Mouse (Mus musculus): ENCODE measurements around the gene Gon7.

Gene Gon7

GRCm38 (mm10) chr12:102757689-102758402 is at the start of gene Gon7, which contains the start of the genes Gm28051 and Ubr7:
Gon7 (minus strand) TSS chr12:102757803.
Gm28051 (minus strand) TSS chr12:102757765.
Ubr7 (plus strand) TSS chr12:102757967.
- DNase-seq (ENCODE audit: low spot score): peak; percentile 97

GRCm38 (mm10) chr12:102799528-102799927 is 41.9 kb upstream of the Gon7 start:
- no peak for DNase-seq (ENCODE audit: low spot score)

DNA sequence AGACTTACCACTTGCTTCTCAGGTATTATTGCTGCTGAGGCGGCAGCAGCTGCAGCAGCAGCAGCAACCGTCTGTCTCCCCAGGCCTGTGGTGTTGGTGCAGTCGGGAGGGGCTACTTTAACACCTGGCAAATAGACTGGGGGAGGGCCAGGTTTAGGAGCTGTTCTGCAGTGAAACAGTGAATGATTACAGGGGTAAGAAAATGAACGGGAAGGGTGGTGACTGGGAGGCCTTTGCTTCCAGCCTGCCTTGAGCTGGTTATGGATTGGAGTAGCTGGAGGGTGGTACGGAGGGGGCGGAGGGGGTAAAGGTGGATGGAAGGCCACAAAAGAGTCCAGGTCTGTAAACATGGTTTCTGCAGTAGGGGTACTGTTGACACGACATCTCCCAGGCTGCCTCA is 30.3 kb upstream of the Gon7 start:
- no peak for DNase-seq (ENCODE audit: low spot score)

DNA sequence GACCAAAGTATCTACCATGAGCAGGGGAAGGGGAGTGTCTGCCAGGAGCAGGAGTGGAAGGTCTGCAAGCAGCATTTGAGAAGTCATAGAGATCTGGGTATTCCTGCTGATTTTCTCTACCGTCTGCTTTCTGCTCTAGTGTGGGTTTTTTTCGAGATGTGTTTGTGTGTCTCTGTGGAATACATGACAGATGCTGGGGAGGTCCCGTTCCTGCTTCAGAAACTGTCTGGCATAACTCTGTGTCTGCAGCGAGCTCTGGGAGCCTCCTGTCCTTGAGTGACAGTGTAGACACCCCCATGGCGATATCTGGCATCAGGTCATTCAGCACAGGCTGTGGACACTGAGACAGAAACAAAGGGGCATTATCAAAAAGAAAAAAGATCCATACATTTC is 28.0 kb upstream of the Gon7 start:
- no peak for DNase-seq (ENCODE audit: low spot score)

DNA sequence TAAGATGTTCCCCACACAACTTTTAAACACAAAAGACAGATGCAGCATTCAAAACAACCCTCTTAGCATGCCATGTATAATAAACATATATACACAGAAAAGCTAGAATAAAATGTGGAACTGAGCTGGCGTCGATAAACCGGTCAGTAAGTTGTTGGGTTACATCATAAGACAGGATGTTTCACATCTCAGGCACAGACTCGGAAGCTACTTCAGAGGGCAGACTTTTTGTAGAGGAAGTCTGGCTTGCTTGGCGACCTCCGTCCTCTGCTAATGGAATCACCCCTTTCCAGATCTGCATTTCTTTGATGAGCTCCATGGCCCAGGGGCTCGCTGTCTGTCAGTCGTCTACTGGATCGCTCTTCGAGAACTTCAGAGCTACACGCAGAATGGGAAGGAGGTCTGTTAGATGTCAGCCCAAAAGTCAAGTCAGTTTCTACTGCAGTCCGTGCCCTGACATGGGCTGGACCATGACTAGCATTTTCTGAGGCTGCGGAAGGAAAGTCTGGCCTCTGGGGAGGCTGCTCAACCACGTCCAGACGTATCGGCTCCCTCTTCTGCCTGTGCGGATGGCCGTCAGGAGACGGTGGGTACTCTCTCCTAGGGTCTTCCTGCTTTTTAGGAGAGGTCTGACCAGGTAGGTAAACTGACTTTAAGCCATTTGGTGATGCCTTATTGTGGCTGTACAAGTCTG is 27.4 kb upstream of the Gon7 start:
- DNase-seq (ENCODE audit: low spot score): no peak

DNA sequence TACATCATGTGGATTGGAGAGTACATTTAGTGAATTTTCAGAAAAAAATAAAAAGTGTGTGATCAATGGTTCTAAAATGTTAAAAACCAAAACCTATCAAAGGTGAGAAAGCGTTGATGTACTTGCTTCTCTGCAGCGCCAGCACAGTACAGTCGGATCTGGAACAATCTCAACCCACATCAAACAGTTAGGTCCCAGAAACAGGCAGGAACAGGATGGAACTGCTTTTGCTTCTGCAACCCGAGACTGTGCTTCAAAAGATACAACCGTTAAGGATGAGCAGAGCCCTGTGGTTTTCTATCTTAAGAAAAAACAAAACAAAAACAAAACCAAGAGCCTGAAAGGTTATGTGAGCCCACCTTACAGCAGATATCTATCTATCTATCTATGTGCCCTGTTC is 25.2 kb upstream of the Gon7 start:
- DNase-seq (ENCODE audit: low spot score): no peak

GRCm38 (mm10) chr12:102779452-102779851 is 21.8 kb upstream of the Gon7 start:
- no peak for DNase-seq (ENCODE audit: low spot score)

GRCm38 (mm10) chr12:102778151-102778550 is 20.5 kb upstream of the Gon7 start:
- no peak for DNase-seq (ENCODE audit: low spot score)

GRCm38 (mm10) chr12:102776035-102776434 is 18.4 kb upstream of the Gon7 start:
- no peak for DNase-seq (ENCODE audit: low spot score)

DNA sequence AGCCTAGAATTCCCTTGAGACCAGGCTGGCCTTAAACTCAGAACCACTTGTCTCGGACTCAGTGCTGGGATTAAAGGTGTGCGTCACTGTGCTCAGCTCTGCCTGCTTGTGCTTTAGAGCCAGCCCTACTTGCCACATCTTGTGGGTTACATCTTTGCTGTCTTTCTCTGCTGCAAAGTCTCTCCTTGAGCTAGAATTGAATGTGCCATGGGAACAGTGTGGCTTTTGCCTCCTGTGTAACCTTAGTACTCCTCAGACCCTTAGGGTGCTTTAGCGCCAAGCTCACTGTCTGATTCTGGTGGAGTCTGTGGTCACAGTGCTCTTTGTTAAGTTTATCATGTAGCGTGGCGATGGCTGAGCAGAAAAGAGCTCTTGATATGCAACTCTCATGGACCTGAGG is 15.1 kb upstream of the Gon7 start:
- no peak for DNase-seq (ENCODE audit: low spot score)

- DNase-seq (ENCODE audit: low spot score): no peak
These were observed 14.0 kb upstream of the Gon7 start for GRCm38 (mm10) chr12:102771601-102772000.

DNA sequence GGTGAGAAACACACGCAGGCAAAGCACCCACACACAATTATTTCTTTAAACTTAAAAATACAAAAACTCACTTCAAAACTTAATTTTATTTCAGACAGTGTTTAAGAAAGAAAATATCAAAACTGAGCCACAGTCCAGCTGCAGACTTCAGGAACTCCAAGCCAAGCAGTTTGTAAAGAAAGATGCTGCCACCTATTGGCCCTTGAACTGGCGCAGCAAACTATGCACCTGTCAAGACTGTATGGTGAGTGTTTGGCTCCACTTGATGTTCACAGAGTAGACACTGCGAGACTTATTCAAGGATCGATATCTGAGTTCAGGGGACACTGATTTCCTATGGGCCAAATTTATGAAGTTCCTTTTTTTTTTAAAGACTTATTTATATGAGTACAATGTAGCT is 11.4 kb upstream of the Gon7 start:
- DNase-seq (ENCODE audit: low spot score): no peak

DNA sequence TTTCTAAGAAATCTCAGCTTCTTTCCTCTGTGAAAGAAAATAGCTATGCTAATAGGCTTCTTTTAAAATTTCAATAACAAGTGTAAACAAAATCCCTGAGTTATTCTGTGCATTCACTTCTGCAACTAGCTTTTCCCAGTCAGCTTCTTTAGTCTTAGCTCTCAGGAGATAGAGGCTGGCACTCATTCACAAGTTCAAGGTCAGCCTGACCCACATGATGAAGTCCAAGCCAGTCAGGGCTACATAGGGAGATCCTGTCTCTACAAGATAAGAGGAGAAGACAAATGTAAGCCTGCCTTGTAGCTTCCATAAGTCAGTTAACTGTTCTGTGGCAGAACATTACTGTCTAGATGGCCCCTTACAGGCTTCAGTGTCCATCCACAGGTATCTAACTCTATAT is 6.1 kb upstream of the Gon7 start:
- no peak for DNase-seq (ENCODE audit: low spot score)

GRCm38 (mm10) chr12:102761668-102762067 is 4.1 kb upstream of the Gon7 start:
- DNase-seq (ENCODE audit: low spot score): no peak

- no peak for DNase-seq (ENCODE audit: low spot score)
These were observed 1.3 kb upstream of the Gon7 start for GRCm38 (mm10) chr12:102758936-102759335.

- DNase-seq (ENCODE audit: low spot score): no peak
These were observed 777 bp upstream of the Gon7 start, which contains the start of gene Gm20604 for GRCm38 (mm10) chr12:102758403-102758756. Gm20604 (minus strand) TSS chr12:102758672.

DNA sequence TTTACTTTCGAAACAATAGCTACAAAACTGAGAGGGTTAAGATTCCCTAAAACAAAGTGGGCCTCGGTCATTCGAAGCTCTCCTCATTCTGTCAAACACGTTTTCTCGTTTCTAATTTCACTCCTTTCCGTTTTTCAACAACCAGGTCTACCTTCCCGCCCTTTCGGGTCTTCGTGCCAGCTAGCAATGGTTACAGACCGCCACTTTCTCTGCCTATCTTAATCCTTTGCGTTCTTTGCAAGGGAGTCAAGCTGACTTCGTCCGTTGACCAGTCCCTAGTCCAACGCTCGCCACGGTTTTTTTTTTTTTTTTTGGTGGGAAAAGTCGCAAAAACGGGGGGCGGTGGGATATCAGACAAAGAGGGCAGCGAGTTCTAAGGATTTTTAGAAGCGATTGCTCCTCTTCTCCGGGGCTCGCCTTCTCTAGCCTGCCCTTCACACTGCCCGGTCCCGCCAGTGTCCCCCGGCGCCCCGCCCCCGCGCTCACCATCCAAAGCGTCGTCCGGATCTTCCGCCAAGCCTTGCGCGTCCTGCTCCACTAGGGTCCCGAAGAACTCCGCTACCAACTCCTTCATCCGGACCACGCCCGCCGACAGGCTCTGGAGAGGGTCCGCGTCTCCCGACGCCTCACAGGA is 431 bp downstream of the Gon7 start:
- no peak for DNase-seq (ENCODE audit: low spot score)

- DNase-seq (ENCODE audit: low spot score): no peak
These were observed 1.3 kb downstream of the Gon7 start for GRCm38 (mm10) chr12:102756304-102756703.

GRCm38 (mm10) chr12:102748256-102748655 is 9.3 kb downstream of the Gon7 start:
- no peak for DNase-seq (ENCODE audit: low spot score)

- DNase-seq (ENCODE audit: low spot score): peak; percentile 38
These were observed 12.8 kb downstream of the Gon7 start for GRCm38 (mm10) chr12:102744839-102745238.

DNA sequence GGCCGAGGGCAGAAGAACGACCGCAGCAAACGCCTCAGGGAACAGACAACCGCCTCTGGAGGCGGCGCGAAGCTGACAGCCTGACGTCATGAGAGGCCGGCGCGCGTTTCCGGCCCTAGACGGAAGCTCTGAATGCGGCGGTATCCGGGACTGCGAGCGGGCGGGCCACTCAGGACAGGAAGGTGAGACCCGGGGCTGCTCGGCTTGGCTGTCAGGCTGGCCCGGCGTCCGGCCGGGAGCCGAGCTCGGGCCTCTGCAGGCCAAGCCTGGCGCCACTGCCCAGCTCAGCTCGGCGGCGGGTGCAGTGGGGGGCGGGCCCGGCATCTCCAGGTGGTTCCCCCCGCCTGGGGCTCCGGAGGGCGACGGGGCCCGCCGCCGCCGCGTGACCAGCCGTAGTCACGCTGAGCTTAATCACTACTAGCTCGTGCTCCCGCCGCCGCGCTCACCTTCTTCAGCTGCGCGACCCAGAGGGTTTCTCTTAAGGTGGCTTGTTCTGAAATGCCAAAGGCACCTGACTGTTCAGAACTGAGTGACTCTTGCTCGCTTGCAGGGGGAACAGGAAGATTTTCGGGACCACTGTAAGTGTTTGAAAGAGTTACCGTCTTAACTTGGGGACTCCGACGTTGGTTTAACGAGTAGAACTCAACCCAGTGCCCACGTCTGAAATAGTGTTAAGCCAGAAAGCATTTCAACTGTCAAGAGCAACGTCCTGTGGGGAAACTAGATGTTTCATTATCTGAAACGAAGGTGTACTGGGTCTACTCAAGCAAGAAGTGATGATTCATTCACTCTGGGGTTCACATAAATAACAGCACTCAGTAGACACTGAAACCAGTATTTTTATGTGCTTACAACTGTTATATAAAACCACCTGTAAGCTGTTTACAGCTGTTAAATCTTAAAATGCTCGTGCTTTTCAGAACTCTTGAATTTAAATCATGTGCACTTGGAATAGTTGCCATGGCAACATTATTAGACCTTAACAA is 13.7 kb downstream of the Gon7 start, which contains the start of the genes Moap1 and Tmem251:
Moap1 (minus strand) TSS at position 73 of the 986 bp plus-strand sequence.
Tmem251 (plus strand) TSS at position 174 of the 986 bp plus-strand sequence.
- DNase-seq (ENCODE audit: low spot score): peak; percentile 93

All from lung, postnatal 25 days (tissue).